Mouse (Mus musculus): Measurements from ENCODE around the gene Gm9918. TPM values are rescaled to one million over a fixed set of nuclear protein-coding genes. Genes with fewer than 3 reads are reported as not detected.
"Not testable (repeated sequence)": the region's sequence is repeated elsewhere in the genome, so short reads cannot be mapped to it uniquely, and the experiment has no call there.

Gene Gm9918
- not detected in 2 replicates for total RNA-seq (2015)
- not detected in 2 replicates for total RNA-seq (2017)

- no peak for ATAC-seq (replicated peaks; ENCODE audit: poor library complexity)
Measured at GRCm38 (mm10) chr15:102270274-102270960, at the start of gene Gm9918. Gene Gm9918 (plus strand): TSS chr15:102270563.

GRCm38 (mm10) chr15:102222386-102222785 lies 48.0 kb upstream of the Gm9918 start:
- no peak for ATAC-seq (replicated peaks; ENCODE audit: poor library complexity)

DNA sequence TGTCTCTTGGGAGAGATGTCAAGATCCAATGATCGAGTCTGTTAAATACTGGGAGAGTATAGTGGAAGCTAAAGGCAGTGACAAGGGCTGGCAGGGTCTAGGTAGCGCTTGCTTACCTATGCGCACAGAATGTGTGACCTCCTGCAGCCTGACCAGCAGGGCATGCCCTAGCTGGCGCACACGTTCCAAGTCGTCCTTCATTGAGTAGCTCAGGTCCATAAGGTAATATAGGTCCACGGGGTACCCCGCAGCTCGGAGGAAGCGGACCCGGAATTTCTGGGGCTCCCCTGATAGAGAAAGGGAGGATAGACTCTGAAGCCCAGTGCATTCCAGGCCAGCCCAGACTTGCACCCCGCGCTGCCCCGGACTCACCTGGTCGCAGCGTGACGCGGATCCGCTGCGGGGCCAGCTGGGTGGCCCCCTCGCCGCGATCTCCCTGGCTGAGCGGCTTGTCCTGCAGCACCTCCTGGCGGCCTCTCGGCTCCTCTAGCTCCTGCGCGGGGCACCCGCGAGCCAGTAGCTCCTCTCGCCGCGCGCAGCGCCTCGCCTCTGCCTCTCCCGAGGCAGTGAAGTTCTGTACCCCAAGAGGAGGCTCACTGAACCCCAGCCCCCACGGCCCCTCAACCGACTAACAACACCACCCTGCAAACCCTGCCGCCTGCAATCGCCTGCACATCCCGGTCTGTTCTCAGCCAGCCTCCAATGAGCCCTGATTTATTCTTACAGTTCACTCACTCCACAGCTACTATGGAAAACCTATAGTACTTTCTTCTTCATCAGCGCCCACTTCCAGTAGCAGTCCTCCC lies 46.0 kb upstream of the Gm9918 start:
- peak; percentile 86 for ATAC-seq (replicated peaks; ENCODE audit: poor library complexity)

DNA sequence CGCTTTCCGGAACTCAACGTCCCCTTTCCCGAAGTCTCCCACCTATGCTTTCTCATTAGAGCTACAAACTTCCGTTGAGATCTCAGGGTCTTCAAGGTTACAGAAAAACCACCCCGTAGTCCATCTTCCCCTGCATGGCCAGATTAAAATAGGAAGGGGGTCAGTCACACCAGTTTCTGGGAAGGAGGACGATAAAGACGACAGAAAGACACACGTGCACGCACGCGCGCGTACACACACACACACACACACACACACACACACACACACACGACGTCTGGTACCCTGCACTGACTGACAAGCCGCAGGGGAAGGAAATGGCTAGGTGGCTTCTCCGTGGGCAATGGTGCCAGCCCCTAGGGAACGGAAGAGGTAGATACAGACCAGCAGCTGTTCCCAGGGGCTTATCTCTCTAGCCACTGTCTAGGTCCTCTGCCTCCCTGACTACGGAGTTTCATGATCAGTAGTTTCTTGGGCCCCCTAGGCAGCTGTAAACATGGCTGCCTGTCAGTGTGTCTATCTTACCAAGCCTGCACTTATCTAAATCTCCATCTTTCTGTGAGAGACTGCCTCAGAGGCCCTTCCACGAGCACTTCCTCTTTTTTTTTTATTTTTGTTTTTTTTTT lies 45.3 kb upstream of the Gm9918 start:
- ATAC-seq (replicated peaks; ENCODE audit: poor library complexity) = peak; percentile 90

- ATAC-seq (replicated peaks; ENCODE audit: poor library complexity) = not testable (repeated sequence)
Measured at GRCm38 (mm10) chr15:102225619-102226018, 44.7 kb upstream of the Gm9918 start.

- ATAC-seq (replicated peaks; ENCODE audit: poor library complexity) = peak; percentile 29
Measured at GRCm38 (mm10) chr15:102230408-102231321, 39.7 kb upstream of the Gm9918 start.

DNA sequence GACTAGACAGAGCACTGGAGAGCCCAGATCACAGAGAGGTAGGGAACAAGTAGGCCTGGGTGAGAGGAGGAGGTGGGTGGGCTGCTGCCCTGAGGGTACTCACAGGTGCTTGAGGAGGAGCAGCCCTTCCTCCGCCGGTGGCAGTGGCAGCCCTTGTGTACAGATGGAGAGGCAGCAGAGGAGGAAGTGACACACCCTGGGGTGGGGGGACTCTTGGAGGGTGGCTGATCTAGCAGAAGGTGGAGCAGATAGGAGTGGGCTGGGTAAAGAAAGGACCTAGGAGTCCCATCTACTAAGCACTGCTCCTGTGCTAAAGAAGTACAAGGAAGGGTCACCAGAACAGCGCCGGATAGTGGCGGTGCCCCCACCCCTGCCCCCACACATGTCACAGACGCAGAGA lies 38.6 kb upstream of the Gm9918 start, which contains the start of gene Itgb7:
Gene Itgb7, minus strand, starts transcription at position 197 of the 400 bp plus-strand sequence.
- peak; percentile 82 for ATAC-seq (replicated peaks; ENCODE audit: poor library complexity)

DNA sequence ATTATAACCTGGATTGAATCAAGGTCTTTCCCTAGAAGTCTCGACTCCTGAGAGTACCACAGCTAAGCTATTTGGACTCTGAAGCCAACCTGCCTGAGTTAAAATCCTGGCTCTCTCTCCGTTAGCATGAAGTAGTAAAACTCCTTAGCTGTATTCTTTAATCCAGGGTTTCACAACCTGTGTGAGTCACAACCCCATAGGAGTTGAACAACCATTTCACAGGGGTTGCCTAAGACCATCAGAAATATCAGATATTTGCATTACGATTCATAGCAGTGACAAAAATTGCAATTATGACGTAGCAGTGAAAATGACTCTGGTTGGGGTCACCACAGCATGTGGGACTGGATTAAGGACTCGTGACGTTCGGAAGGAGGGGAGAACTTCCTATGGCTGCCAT lies 37.6 kb upstream of the Gm9918 start:
- no peak for ATAC-seq (replicated peaks; ENCODE audit: poor library complexity)

GRCm38 (mm10) chr15:102233896-102234295 lies 36.5 kb upstream of the Gm9918 start:
- ATAC-seq (replicated peaks; ENCODE audit: poor library complexity) = 0 out of 2 replicates have a peak, but pooled peaks have one; percentile 23

GRCm38 (mm10) chr15:102235371-102236027 lies 34.9 kb upstream of the Gm9918 start:
- ATAC-seq (replicated peaks; ENCODE audit: poor library complexity) = no peak

DNA sequence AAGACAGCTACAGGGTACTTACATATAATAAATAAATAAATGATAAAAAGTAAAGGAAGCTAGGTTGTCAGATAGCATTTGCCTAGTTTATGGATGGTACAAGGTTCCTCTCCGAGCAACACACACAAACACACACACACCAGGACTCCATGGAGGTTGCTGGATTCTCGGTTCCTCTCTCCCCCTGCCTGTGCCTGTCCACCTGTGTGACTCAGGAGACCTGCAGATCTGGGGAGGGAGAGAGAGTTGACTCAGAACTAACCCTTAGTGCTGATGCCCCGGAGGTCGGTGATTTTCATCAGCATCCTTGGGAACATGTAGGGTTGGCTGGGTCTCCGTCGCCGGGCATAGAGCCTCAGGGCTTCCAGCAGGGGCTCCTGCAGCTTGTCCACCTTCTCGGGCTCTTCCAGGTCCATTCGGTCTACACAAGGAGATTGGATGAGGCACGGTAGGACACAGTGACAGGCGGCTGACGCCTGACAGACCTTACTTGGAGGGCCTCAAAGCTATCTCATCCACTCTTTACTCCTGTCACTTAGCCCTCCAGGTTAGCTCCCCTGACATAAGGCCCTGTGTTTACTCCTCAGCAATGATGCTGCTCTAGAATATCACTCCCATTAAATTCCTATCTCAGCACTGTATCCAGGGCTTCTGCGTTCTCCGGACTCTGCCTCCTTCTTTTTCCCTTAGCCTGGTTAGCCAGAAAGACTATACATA lies 31.7 kb upstream of the Gm9918 start:
- no peak for ATAC-seq (replicated peaks; ENCODE audit: poor library complexity)

DNA sequence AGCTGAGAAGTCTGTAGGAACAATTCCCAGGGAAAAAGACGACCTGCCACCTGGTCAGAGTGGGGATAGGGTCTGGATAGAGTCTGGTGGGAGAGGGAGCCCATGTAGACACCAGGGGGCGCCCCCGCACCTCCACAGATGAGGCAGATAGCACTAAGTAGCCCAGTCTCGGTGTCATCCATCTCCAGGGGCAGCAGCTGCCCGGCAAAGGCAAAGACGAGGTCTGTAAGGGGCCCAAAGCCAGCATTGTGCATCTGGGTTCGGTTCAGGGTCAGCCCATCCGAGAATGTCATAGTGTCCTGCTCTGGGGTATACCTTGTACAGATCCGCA lies 31.1 kb upstream of the Gm9918 start:
- ATAC-seq (replicated peaks; ENCODE audit: poor library complexity) = peak; percentile 77

DNA sequence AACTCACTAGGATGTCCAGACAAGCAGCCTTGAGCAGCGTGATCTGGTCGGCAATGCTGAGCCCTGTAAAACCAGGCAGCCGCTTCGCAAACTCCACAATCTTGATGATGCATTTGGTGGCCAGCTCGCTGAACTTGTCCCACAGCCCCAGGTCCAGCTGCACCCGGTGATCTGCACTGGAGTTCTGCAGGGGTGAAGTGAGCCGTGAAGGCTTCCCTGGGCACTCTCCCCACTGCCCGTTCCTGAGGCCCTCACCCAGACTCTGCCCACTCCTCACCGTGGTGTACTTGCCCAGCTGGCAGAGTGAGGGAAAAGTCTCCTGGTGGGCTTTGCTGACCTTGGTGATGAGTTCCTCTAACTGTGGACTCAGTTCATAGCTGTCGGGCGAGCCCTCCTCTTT lies 30.5 kb upstream of the Gm9918 start:
- no peak for ATAC-seq (replicated peaks; ENCODE audit: poor library complexity)

- no peak for ATAC-seq (replicated peaks; ENCODE audit: poor library complexity)
Measured at GRCm38 (mm10) chr15:102240607-102241006, 29.8 kb upstream of the Gm9918 start.

DNA sequence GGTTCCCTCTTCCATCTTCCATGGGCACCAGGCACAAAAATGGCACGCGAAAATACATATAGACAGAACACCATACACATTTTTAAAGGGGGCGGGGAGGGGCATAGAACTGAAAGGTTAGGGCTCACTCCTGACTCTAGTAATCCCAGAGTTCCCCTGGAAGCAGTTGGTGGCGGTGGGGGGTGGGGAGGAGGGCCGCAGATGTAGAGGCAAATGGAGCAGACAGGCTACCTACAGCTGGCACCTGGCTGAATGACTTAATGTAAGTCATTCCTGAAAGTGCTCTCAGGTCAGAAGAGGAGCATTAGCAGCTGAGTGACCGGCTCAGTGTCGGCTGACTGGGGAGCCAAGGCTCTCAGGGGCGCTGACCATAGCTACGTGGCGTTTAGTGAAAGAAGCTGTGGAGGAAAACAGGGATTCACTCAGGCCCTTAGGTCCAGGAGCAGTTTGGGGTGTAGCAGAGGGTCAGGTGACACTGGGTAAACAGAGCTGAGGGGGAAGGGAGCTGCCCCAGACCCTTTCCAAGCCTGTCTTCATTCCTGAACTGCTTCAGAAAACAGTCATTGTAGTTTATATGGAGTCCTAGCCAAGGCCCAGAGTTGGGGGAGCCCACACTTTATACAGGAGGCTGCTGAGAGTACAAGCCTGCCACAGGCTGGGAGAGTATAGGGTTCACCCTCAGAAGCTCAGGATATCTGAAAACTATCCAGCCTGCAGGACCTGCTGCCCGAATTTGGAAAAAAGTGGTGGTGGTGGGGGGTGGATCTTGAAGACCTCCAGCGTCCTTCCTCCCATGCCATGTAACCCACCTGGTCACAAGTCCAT lies 27.7 kb upstream of the Gm9918 start:
- ATAC-seq (replicated peaks; ENCODE audit: poor library complexity) = no peak

DNA sequence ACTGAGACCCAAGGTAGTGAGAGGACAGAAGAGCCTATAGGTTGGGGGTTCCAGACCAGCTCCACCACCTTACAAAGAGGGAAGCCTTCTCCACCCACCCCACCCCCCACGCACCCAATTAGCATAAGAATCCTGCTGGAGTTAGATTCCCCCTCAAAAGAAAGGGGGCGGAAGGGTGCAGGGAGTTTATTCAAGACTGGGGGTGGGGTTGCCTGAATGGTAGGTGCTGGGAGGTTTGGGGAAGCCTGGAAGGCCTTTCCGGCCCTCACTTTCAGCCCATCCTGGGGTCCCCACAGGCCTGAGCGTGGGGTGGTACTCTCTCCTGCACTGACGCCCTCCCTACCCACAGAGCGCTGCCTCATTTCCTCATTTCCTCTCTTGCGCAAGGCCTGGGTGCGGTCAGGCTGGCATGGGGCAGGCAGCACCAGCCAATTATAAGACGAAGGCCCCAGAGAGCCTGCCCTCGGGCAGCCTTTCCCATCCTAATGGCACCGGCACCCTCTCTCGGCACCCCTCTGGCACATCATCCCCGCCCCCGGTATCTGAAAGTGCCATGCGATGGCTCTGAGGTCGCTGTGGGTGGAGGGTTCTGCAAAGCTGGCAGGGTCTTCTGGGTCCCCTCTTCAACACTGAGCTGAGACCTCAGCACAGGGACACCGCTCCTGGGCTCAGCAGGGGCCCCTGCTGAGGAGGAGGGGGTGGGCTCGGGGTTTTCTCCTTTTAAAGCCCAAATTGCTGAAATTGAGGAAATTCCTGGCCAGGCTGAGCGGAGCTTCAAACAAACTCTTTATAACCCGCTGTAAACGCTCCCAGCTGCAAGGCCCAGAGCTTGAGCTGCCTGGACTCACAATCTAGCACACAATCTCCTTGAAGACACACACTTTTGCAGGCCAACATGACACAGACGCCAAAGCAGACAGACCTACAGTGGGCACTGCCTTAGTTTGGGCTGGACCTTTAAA lies 26.9 kb upstream of the Gm9918 start:
- peak; percentile 70 for ATAC-seq (replicated peaks; ENCODE audit: poor library complexity)

Measured in megakaryocyte progenitor cell, adult 5-6 weeks (primary cell).